Mouse (Mus musculus): ENCODE measurements around the gene Ano3.

- TF ChIP-seq GATA1 (IDR thresholded peaks at IDR 0.05; ENCODE audit: low read length) (no peak), TAL1 (IDR thresholded peaks at IDR 0.05; ENCODE audit: low read length) (no peak)
Observed at GRCm38 (mm10) chr2:110726106-110726505, 224.6 kb downstream of the Ano3 start.

All from erythroblast, embryonic 14.5 days (primary cell).